ENCODE assay signal across 19 mouse cellular contexts in genomic region chr5:61630398-61630797, GRCm38 (mm10).
DNase-seq lines count a peak whose midpoint lies in the region; ATAC-seq and TF ChIP-seq lines count a peak whose summit lies in the region.
"Had no signal": no experiment of that assay in that cellular context is flagged by ENCODE, and none has a peak within 500 bp of the region (broad histone marks: within the 10 kb centered on the region; RNA-seq: fewer than 3 reads in every experiment).

No protein-coding gene starts in this region.

- no peaks in the 10 kb centered on the region for H3K9me3 ChIP-seq in forebrain, embryonic 14.5 days (replicated peaks; ENCODE audit: control insufficient read depth, low read length)
- H3K9me3 ChIP-seq in forebrain, embryonic 15.5 days = no peaks in the 10 kb centered on the region
- no peaks in the 10 kb centered on the region for H3K9me3 ChIP-seq in midbrain, postnatal 0 days (ENCODE audit: low read length)
- H3K9me3 ChIP-seq in midbrain, embryonic 10.5 days (replicated peaks) = 0 out of 2 replicates have a peak, but pooled peaks cover 7% of the 10 kb centered on the region
- H3K9me3 ChIP-seq: embryonic facial prominence, embryonic 10.5 days; embryonic facial prominence, embryonic 12.5 days had no signal

- no peak overlapping the region for H3K4me3 ChIP-seq in forebrain, embryonic 14.5 days (ENCODE audit: low read depth, low read length)
- H3K4me3 ChIP-seq in forebrain, embryonic 15.5 days = no peak overlapping the region
- H3K4me3 ChIP-seq in midbrain, postnatal 0 days (ENCODE audit: low read depth, low read length) = no peak overlapping the region
- H3K4me3 ChIP-seq in midbrain, embryonic 10.5 days = no peak overlapping the region
- H3K4me3 ChIP-seq: embryonic facial prominence, embryonic 10.5 days; embryonic facial prominence, embryonic 12.5 days had no signal

- no peaks in the 10 kb centered on the region for H3K4me1 ChIP-seq in forebrain, embryonic 14.5 days (ENCODE audit: control insufficient read depth, insufficient read depth, low read length)
- no peaks in the 10 kb centered on the region for H3K4me1 ChIP-seq in forebrain, embryonic 15.5 days
- no peaks in the 10 kb centered on the region for H3K4me1 ChIP-seq in midbrain, postnatal 0 days (ENCODE audit: insufficient read depth, low read length)
- H3K4me1 ChIP-seq in midbrain, embryonic 10.5 days = no peaks in the 10 kb centered on the region
- H3K4me1 ChIP-seq: embryonic facial prominence, embryonic 10.5 days; embryonic facial prominence, embryonic 12.5 days had no signal

- no peaks in the 10 kb centered on the region for H3K27me3 ChIP-seq in forebrain, embryonic 14.5 days (replicated peaks; ENCODE audit: control insufficient read depth, insufficient read depth, low read length)
- H3K27me3 ChIP-seq in forebrain, embryonic 15.5 days = no peaks in the 10 kb centered on the region
- no peaks in the 10 kb centered on the region for H3K27me3 ChIP-seq in midbrain, postnatal 0 days (ENCODE audit: insufficient read depth, low read length)
- no peaks in the 10 kb centered on the region for H3K27me3 ChIP-seq in midbrain, embryonic 10.5 days (ENCODE audit: low read depth, poor library complexity, severe bottlenecking)
- H3K27me3 ChIP-seq: embryonic facial prominence, embryonic 12.5 days had no signal

- no peak overlapping the region for H3K9ac ChIP-seq in forebrain, embryonic 14.5 days (ENCODE audit: low read length)
- no peak overlapping the region for H3K9ac ChIP-seq in forebrain, embryonic 15.5 days (replicated peaks)
- no peak overlapping the region for H3K9ac ChIP-seq in midbrain, postnatal 0 days (replicated peaks; ENCODE audit: low read length, poor library complexity, severe bottlenecking)
- H3K9ac ChIP-seq: embryonic facial prominence, embryonic 12.5 days; forebrain, postnatal 0 days had no signal

- no peak for TF ChIP-seq CTCF in midbrain, postnatal 0 days (IDR thresholded peaks at IDR 0.05)
- TF ChIP-seq CTCF in brain, embryonic 14.5 days (IDR thresholded peaks at IDR 0.05; ENCODE audit: borderline replicate concordance, extremely low read depth, insufficient read depth, insufficient read length) = no peak

- 63% methylated on average over 1 of the region's 1 CpGs for WGBS in forebrain, embryonic 14.5 days
- WGBS in forebrain, embryonic 15.5 days = 54% methylated on average over 1 of the region's 1 CpGs
- WGBS in midbrain, postnatal 0 days = 92% methylated on average over 1 of the region's 1 CpGs
- WGBS in midbrain, embryonic 10.5 days = 85% methylated on average over 1 of the region's 1 CpGs

- DNase-seq in forebrain, embryonic 14.5 days (ENCODE audit: low spot score) = peak; percentile 59
- DNase-seq in midbrain, postnatal 0 days (ENCODE audit: low spot score) = peak; percentile 5
- DNase-seq in midbrain, embryonic 10.5 days (ENCODE audit: low spot score) = no peak
- DNase-seq in brain, embryonic 14.5 days (ENCODE audit: low read depth) = peak; percentile 65
- no peak for DNase-seq in layer of hippocampus, adult 9-10 months (ENCODE audit: low spot score)
- DNase-seq: adrenal gland, adult 2 months; adrenal gland, postnatal 10 days; adrenal gland, postnatal 25 days; cerebellum, adult 11 months; cerebellum, adult 18-20 months; cerebellum, adult 8-10 months; cerebellum, adult 9-11 months; cerebellum, postnatal 14 days; cerebellum, postnatal 36 days; embryo, embryonic 11 days; forebrain, postnatal 0 days had no signal

- no peak overlapping the region for H3K27ac ChIP-seq in forebrain, embryonic 14.5 days (ENCODE audit: low read depth, low read length)
- H3K27ac ChIP-seq in forebrain, embryonic 15.5 days (replicated peaks) = no peak overlapping the region
- H3K27ac ChIP-seq in midbrain, postnatal 0 days (ENCODE audit: low read depth, low read length) = no peak overlapping the region
- no peak overlapping the region for H3K27ac ChIP-seq in midbrain, embryonic 10.5 days (replicated peaks)
- H3K27ac ChIP-seq: embryonic facial prominence, embryonic 10.5 days; embryonic facial prominence, embryonic 12.5 days had no signal

- TF ChIP-seq POLR2A in brain, embryonic 14.5 days (IDR thresholded peaks at IDR 0.05; ENCODE audit: borderline replicate concordance, extremely low read depth, insufficient read depth, insufficient read length, poor library complexity, severe bottlenecking) = no peak

- peak; percentile 54; the same call in 1 of the 2 replicates for ATAC-seq in forebrain, embryonic 14.5 days
- no peak; the same call in 1 of the 2 replicates for ATAC-seq in forebrain, embryonic 15.5 days (replicated peaks)
- no peak for ATAC-seq in midbrain, postnatal 0 days (ENCODE audit: low FRiP score)
- ATAC-seq: forebrain, postnatal 0 days had no signal

- H3K4me2 ChIP-seq in forebrain, embryonic 14.5 days (ENCODE audit: low read length) = no peak overlapping the region
- no peak overlapping the region for H3K4me2 ChIP-seq in forebrain, embryonic 15.5 days (replicated peaks)
- H3K4me2 ChIP-seq in midbrain, postnatal 0 days (ENCODE audit: low read depth, low read length, poor library complexity, severe bottlenecking) = no peak overlapping the region
- H3K4me2 ChIP-seq: embryonic facial prominence, embryonic 12.5 days had no signal

- H3K36me3 ChIP-seq in forebrain, embryonic 14.5 days (ENCODE audit: control insufficient read depth, insufficient read depth, low read length) = no peaks in the 10 kb centered on the region
- no peaks in the 10 kb centered on the region for H3K36me3 ChIP-seq in forebrain, embryonic 15.5 days
- H3K36me3 ChIP-seq in midbrain, postnatal 0 days (ENCODE audit: insufficient read depth, low read length) = no peaks in the 10 kb centered on the region
- H3K36me3 ChIP-seq in midbrain, embryonic 10.5 days = no peaks in the 10 kb centered on the region
- H3K36me3 ChIP-seq: embryonic facial prominence, embryonic 10.5 days; embryonic facial prominence, embryonic 12.5 days had no signal

Comparison
In these comparisons a context has a peak if more than half of its experiments do, and no peak if none do; other contexts are left out.
1. DNase-seq: peak in forebrain, embryonic 14.5 days (single experiment), midbrain, postnatal 0 days (single experiment) and brain, embryonic 14.5 days (single experiment); none in midbrain, embryonic 10.5 days (single experiment) and layer of hippocampus, adult 9-10 months (single experiment).